Mouse (Mus musculus): Measurements from ENCODE around the gene Lypd5. TPM values are rescaled to one million over a fixed set of nuclear protein-coding genes. Genes with fewer than 3 reads are reported as not detected.

The Lypd5 gene
- polyA plus RNA-seq, 1 experiment from 2014 or later, result not detected

- Histone ChIP-seq H3K27me3 (replicated peaks; ENCODE audit: control insufficient read depth, insufficient read depth, low read length) (no peaks in the 10 kb centered on the region), H3K9ac (ENCODE audit: low read depth, low read length) (peak overlapping the region; percentile 50), H3K9me3 (ENCODE audit: control insufficient read depth, low read length) (peaks cover 3% of the 10 kb centered on the region), H3K4me1 (ENCODE audit: control insufficient read depth, insufficient read depth, low read depth, low read length) (peaks cover 5% of the 10 kb centered on the region), H3K27ac (ENCODE audit: low read depth, low read length) (peak overlapping the region; percentile 44; the same call in 1 of the 2 replicates), H3K4me3 (ENCODE audit: low read length) (peak overlapping the region; percentile 35), H3K4me2 (ENCODE audit: low read length) (peak overlapping the region; percentile 66), H3K36me3 (ENCODE audit: control insufficient read depth, insufficient read depth, low read length) (no peaks in the 10 kb centered on the region)
- 5% methylated on average over 13 of the region's 13 CpGs for WGBS
- ATAC-seq, result peak; percentile 79
These were observed 23.3 kb upstream of the Lypd5 start for GRCm38 (mm10) chr7:24325675-24326128.

- peaks cover 3% of the 10 kb centered on the region for H3K9me3 ChIP-seq (ENCODE audit: control insufficient read depth, low read length)
- H3K27me3 ChIP-seq (replicated peaks; ENCODE audit: control insufficient read depth, insufficient read depth, low read length), result no peaks in the 10 kb centered on the region
- no peak overlapping the region for H3K9ac ChIP-seq (ENCODE audit: low read depth, low read length)
- H3K4me1 ChIP-seq (ENCODE audit: control insufficient read depth, insufficient read depth, low read depth, low read length), result peaks cover 5% of the 10 kb centered on the region
- peak overlapping the region; percentile 66 for H3K4me2 ChIP-seq (ENCODE audit: low read length)
- WGBS, result 36% methylated on average over 20 of the region's 20 CpGs
- H3K27ac ChIP-seq (ENCODE audit: low read depth, low read length), result no peak overlapping the region
- peak; percentile 67 for ATAC-seq
- no peaks in the 10 kb centered on the region for H3K36me3 ChIP-seq (ENCODE audit: control insufficient read depth, insufficient read depth, low read length)
- H3K4me3 ChIP-seq (ENCODE audit: low read length), result peak overlapping the region; percentile 35
These were observed 22.5 kb upstream of the Lypd5 start for GRCm38 (mm10) chr7:24326273-24327135.

DNA sequence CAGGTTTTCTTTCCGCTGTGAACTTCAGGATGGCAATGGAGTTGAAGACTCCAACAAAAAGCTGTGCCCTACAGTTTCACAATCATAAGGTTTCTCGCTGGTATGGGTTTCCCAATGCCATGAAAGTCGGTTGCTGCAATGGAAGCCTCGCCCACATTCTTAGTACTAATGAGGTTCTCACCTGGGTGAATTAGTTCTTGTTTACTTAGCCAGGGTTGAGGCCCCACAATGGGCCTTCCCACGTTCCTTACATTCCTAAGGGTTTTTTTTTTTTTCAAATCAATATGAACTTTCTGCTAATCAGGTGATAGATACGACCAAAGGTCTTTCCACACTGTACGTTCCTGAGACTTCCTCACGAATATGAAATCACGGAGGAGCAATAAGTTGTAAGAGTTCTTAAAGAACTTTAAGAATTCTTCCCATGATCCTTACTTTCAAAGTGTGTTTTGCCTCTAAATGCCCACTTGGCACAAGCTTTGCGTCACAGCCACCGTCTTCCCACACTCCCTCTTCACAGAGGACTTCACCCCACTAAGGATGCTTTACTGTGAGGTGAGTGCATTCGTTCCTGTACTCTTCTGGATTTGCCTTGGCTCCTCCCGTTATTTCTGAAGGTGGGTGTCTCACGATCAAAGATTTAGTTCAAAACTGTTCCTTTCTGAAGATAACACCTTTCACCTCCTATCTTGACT lies 21.6 kb upstream of the Lypd5 start:
- H3K4me2 ChIP-seq (ENCODE audit: low read length), result no peak overlapping the region
- ATAC-seq, result no peak
- H3K4me1 ChIP-seq (ENCODE audit: control insufficient read depth, insufficient read depth, low read depth, low read length), result peaks cover 5% of the 10 kb centered on the region
- no peak overlapping the region for H3K4me3 ChIP-seq (ENCODE audit: low read length)
- H3K9ac ChIP-seq (ENCODE audit: low read depth, low read length), result no peak overlapping the region
- 93% methylated on average over 14 of the region's 14 CpGs for WGBS
- H3K36me3 ChIP-seq (ENCODE audit: control insufficient read depth, insufficient read depth, low read length), result no peaks in the 10 kb centered on the region
- H3K27ac ChIP-seq (ENCODE audit: low read depth, low read length), result no peak overlapping the region
- no peaks in the 10 kb centered on the region for H3K27me3 ChIP-seq (replicated peaks; ENCODE audit: control insufficient read depth, insufficient read depth, low read length)
- H3K9me3 ChIP-seq (ENCODE audit: control insufficient read depth, low read length), result peaks cover 3% of the 10 kb centered on the region

- H3K36me3 ChIP-seq (ENCODE audit: control insufficient read depth, insufficient read depth, low read length), result no peaks in the 10 kb centered on the region
- 50% methylated on average over 49 of the region's 49 CpGs for WGBS
- no peak within 1 kb of the TSS for H3K9ac ChIP-seq (ENCODE audit: low read depth, low read length)
- peaks cover 5% of the 10 kb centered on the region for H3K9me3 ChIP-seq (ENCODE audit: control insufficient read depth, low read length)
- peaks cover 3% of the 10 kb centered on the region; the same call in 1 of the 2 replicates for H3K27me3 ChIP-seq (replicated peaks; ENCODE audit: control insufficient read depth, insufficient read depth, low read length)
- no peak within 1 kb of the TSS for H3K27ac ChIP-seq (ENCODE audit: low read depth, low read length)
- ATAC-seq, result no peak
- no peaks in the 10 kb centered on the region for H3K4me1 ChIP-seq (ENCODE audit: control insufficient read depth, insufficient read depth, low read depth, low read length)
- peak within 1 kb of the TSS; percentile 6 for H3K4me3 ChIP-seq (ENCODE audit: low read length)
- H3K4me2 ChIP-seq (ENCODE audit: low read length), result 0 out of 2 replicates have a peak within 1 kb of the TSS, but pooled peaks have one; percentile 20
These were observed 15.6 kb upstream of the Lypd5 start, which contains the start of gene Tescl for GRCm38 (mm10) chr7:24333304-24333986. Tescl (minus strand) TSS chr7:24333936.

DNA sequence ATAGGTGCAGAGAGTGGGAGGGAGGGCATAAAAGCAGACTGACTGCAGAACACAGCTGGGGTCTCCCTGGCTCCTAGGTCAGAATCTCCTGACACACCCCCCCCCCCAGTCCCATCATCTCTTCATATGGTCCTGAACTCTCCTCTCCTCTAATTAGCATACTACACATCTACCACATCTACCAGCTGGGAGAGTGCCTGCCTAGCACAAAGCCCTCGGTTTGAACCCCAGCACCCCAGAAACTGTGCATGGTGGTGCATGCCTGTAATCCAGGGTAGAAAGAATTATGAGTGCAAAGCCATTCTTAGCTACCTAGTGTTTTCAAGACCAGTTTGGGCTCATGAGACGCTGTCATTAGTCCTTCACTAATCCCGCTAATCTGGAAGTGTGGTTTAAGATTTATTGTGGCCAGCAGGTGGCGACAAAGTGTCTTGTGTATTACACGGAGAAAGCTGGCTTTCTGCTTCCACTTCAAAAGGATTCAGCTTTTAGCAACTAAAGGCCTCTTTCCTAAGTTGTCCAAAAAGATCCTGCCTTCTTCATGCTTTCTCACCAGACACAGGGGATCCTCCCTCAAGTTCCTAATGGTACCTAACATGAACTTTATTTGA lies 13.2 kb upstream of the Lypd5 start:
- Histone ChIP-seq H3K27ac (ENCODE audit: low read depth, low read length) (no peak overlapping the region), H3K4me3 (ENCODE audit: low read length) (no peak overlapping the region), H3K9ac (ENCODE audit: low read depth, low read length) (no peak overlapping the region), H3K4me2 (ENCODE audit: low read length) (no peak overlapping the region), H3K9me3 (ENCODE audit: control insufficient read depth, low read length) (peaks cover 5% of the 10 kb centered on the region), H3K4me1 (ENCODE audit: control insufficient read depth, insufficient read depth, low read depth, low read length) (no peaks in the 10 kb centered on the region), H3K36me3 (ENCODE audit: control insufficient read depth, insufficient read depth, low read length) (no peaks in the 10 kb centered on the region), H3K27me3 (replicated peaks; ENCODE audit: control insufficient read depth, insufficient read depth, low read length) (peaks cover 3% of the 10 kb centered on the region; the same call in 1 of the 2 replicates)
- 17% methylated on average over 5 of the region's 5 CpGs for WGBS
- peak; percentile 63; the same call in 1 of the 2 replicates for ATAC-seq

- ATAC-seq, result no peak
- Histone ChIP-seq H3K4me3 (ENCODE audit: low read length) (no peak overlapping the region), H3K36me3 (ENCODE audit: control insufficient read depth, insufficient read depth, low read length) (no peaks in the 10 kb centered on the region), H3K27ac (ENCODE audit: low read depth, low read length) (no peak overlapping the region), H3K9me3 (ENCODE audit: control insufficient read depth, low read length) (peaks cover 2% of the 10 kb centered on the region), H3K27me3 (replicated peaks; ENCODE audit: control insufficient read depth, insufficient read depth, low read length) (peaks cover 1% of the 10 kb centered on the region; the same call in 1 of the 2 replicates), H3K4me2 (ENCODE audit: low read length) (no peak overlapping the region), H3K9ac (ENCODE audit: low read depth, low read length) (no peak overlapping the region), H3K4me1 (ENCODE audit: control insufficient read depth, insufficient read depth, low read depth, low read length) (no peaks in the 10 kb centered on the region)
- 34% methylated on average over 2 of the region's 2 CpGs for WGBS
These were observed 10.8 kb upstream of the Lypd5 start for GRCm38 (mm10) chr7:24338241-24338640.

DNA sequence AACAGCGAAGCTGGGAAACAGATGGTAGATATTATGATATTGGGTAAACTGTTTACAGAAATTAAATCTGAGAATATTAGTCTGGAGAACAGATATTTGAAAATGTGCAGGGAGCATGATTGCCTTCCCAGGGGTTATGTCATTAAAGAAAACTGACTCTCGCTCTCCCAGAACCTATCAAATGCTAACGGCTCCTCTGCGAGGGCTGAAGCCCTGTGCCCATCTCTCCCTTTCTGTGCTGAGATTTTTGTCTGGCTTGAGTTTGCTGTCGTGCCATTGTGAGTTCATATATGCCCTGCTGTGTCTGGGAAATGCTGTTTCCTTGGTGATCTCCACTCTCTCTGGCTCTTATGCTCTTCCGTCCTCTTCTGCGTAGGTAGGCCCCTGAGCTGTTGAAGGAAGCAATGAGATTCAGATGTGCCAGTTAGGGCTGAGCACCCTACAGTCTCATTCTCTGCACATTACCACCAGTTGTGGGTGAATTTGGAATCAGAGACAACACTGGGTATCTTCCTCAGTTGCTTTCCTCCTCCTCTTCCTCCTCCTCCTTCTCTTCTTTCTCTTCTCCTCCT lies 5.2 kb upstream of the Lypd5 start:
- peak; percentile 63; the same call in 1 of the 2 replicates for ATAC-seq
- Histone ChIP-seq H3K9me3 (ENCODE audit: control insufficient read depth, low read length) (no peaks in the 10 kb centered on the region), H3K27ac (ENCODE audit: low read depth, low read length) (no peak overlapping the region), H3K9ac (ENCODE audit: low read depth, low read length) (no peak overlapping the region), H3K4me1 (ENCODE audit: control insufficient read depth, insufficient read depth, low read depth, low read length) (no peaks in the 10 kb centered on the region), H3K27me3 (replicated peaks; ENCODE audit: control insufficient read depth, insufficient read depth, low read length) (no peaks in the 10 kb centered on the region), H3K4me3 (ENCODE audit: low read length) (no peak overlapping the region), H3K36me3 (ENCODE audit: control insufficient read depth, insufficient read depth, low read length) (no peaks in the 10 kb centered on the region), H3K4me2 (ENCODE audit: low read length) (no peak overlapping the region)
- WGBS, result 56% methylated on average over 7 of the region's 7 CpGs

GRCm38 (mm10) chr7:24346444-24346843 lies 2.6 kb upstream of the Lypd5 start:
- Histone ChIP-seq H3K9ac (ENCODE audit: low read depth, low read length) (no peak overlapping the region), H3K4me2 (ENCODE audit: low read length) (no peak overlapping the region), H3K27me3 (replicated peaks; ENCODE audit: control insufficient read depth, insufficient read depth, low read length) (no peaks in the 10 kb centered on the region)

More at GRCm38 (mm10) chr7:24346444-24346843, 2.6 kb upstream of the Lypd5 start:
- Histone ChIP-seq H3K4me3 (ENCODE audit: low read length) (no peak overlapping the region), H3K27ac (ENCODE audit: low read depth, low read length) (no peak overlapping the region), H3K4me1 (ENCODE audit: control insufficient read depth, insufficient read depth, low read depth, low read length) (no peaks in the 10 kb centered on the region), H3K9me3 (ENCODE audit: control insufficient read depth, low read length) (no peaks in the 10 kb centered on the region), H3K36me3 (ENCODE audit: control insufficient read depth, insufficient read depth, low read length) (no peaks in the 10 kb centered on the region)
- no peak for ATAC-seq
- 71% methylated on average over 5 of the region's 5 CpGs for WGBS

Data from hindbrain, embryonic 16.5 days (tissue).